Mouse (Mus musculus): Measurements from ENCODE around the gene A830031A19Rik.

A830031A19Rik gene

GRCm38 (mm10) chr11:24076821-24077730 is 2.2 kb upstream of the A830031A19Rik start:
- peak; percentile 31 for DNase-seq (ENCODE audit: low spot score)

- DNase-seq (ENCODE audit: low spot score): peak; percentile 21
These were observed 1.3 kb upstream of the A830031A19Rik start for GRCm38 (mm10) chr11:24076127-24076650.

GRCm38 (mm10) chr11:24075486-24076126 is 752 bp upstream of the A830031A19Rik start:
- no peak for DNase-seq (ENCODE audit: low spot score)

GRCm38 (mm10) chr11:24074021-24074591 is 748 bp downstream of the A830031A19Rik start:
- no peak for DNase-seq (ENCODE audit: low spot score)

- no peak for DNase-seq (ENCODE audit: low spot score)
These were observed 9.5 kb downstream of the A830031A19Rik start for GRCm38 (mm10) chr11:24065313-24065712.

- no peak for DNase-seq (ENCODE audit: low spot score)
These were observed 10.6 kb downstream of the A830031A19Rik start for GRCm38 (mm10) chr11:24064221-24064620.

GRCm38 (mm10) chr11:24062495-24063096 is 12.3 kb downstream of the A830031A19Rik start:
- DNase-seq (ENCODE audit: low spot score): no peak

- no peak for DNase-seq (ENCODE audit: low spot score)
These were observed 13.0 kb downstream of the A830031A19Rik start for GRCm38 (mm10) chr11:24061819-24062218.

- DNase-seq (ENCODE audit: low spot score): no peak
These were observed 14.4 kb downstream of the A830031A19Rik start for GRCm38 (mm10) chr11:24060428-24060827.

GRCm38 (mm10) chr11:24059137-24059536 is 15.7 kb downstream of the A830031A19Rik start:
- DNase-seq (ENCODE audit: low spot score): no peak

- no peak for DNase-seq (ENCODE audit: low spot score)
These were observed 22.0 kb downstream of the A830031A19Rik start for GRCm38 (mm10) chr11:24052882-24053281.

GRCm38 (mm10) chr11:24050032-24050757 is 24.7 kb downstream of the A830031A19Rik start:
- no peak for DNase-seq (ENCODE audit: low spot score)

- DNase-seq (ENCODE audit: low spot score): peak; percentile 81
These were observed 25.4 kb downstream of the A830031A19Rik start for GRCm38 (mm10) chr11:24049226-24050031.

- DNase-seq (ENCODE audit: low spot score): no peak
These were observed 30.8 kb downstream of the A830031A19Rik start for GRCm38 (mm10) chr11:24044025-24044424.

GRCm38 (mm10) chr11:24020760-24021159 is 54.1 kb downstream of the A830031A19Rik start:
- no peak for DNase-seq (ENCODE audit: low spot score)

GRCm38 (mm10) chr11:24018783-24019182 is 56.1 kb downstream of the A830031A19Rik start:
- DNase-seq (ENCODE audit: low spot score): no peak

- DNase-seq (ENCODE audit: low spot score): no peak
These were observed 58.1 kb downstream of the A830031A19Rik start for GRCm38 (mm10) chr11:24016647-24017179.

- DNase-seq (ENCODE audit: low spot score): no peak
These were observed 58.8 kb downstream of the A830031A19Rik start for GRCm38 (mm10) chr11:24016049-24016448.

- DNase-seq (ENCODE audit: low spot score): no peak
These were observed 60.2 kb downstream of the A830031A19Rik start for GRCm38 (mm10) chr11:24014642-24015041.

- no peak for DNase-seq (ENCODE audit: low spot score)
These were observed 62.6 kb downstream of the A830031A19Rik start for GRCm38 (mm10) chr11:24012301-24012700.
